Mouse (Mus musculus) olfactory bulb, adult 2 months (tissue): ENCODE data around the gene Abcg3.

ENCODE experiments used
- CTCF ChIP-seq: fragments of 200-500 bp; IDR thresholded peaks from 2 replicates; pipeline ENCODE4 v1.5.1; 2012; ENCODE audit warnings: low read depth, mild to moderate bottlenecking, low read length, moderate library complexity; ENCODE audit not compliant: insufficient read depth
- POLR2A ChIP-seq: fragments of 200-500 bp; IDR thresholded peaks from 2 replicates; pipeline ENCODE4 v1.6.1; 2012; ENCODE audit warnings: mild to moderate bottlenecking, low read depth, low read length, moderate library complexity; ENCODE audit not compliant: insufficient read depth

DNA sequence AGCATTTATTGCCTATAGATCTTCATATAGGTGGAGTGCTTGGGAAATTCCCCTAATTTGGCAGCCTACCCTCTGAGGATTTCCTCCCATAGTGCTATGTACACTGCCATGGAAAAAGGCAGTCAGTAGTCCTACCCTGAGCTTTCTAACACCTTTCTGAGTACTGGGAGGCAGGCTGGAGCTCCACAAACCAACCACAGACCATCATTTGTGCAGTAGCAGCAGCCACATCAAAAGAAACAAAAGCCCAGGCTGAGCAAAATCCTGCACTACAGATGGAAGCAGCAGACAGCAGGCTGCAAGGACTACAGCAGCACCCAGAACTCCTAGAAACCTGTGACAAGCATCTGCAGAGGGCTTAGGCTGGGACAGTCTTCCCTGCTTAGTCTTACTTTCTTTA is 27.9 kb upstream of the Abcg3 start:
- TF ChIP-seq CTCF = no peak
- TF ChIP-seq POLR2A = no peak
